Mouse (Mus musculus) limb, embryonic 14.5 days (tissue): ENCODE results near the gene Nes. TPM values are rescaled to one million over a fixed set of nuclear protein-coding genes. Genes with fewer than 3 reads are reported as not detected.

Experiments used
- ATAC-seq: fragments of 200-750 bp; cut with Nextera tagmentation; 2 replicates; pipeline ENCODE4 v1.8.0; 2017; ENCODE audit warnings: low read depth, moderate number of reproducible peaks, moderate TSS enrichment; ENCODE audit not compliant: low FRiP score
- DNase-seq: peaks from one replicate; pipeline ENCODE4 v3.0.0-alpha.2; 2015; ENCODE audit warnings: low spot score
- H3K27ac ChIP-seq: fragments of 300-500 bp; sonication (generic); replicated peaks from 2 replicates; pipeline ENCODE4 v1.5.1; 2014; ENCODE audit warnings: low read depth, mild to moderate bottlenecking, low read length, moderate library complexity, mixed read lengths
- H3K27me3 ChIP-seq: fragments of 300-500 bp; sonication (generic); 2 replicates; pipeline ENCODE4 v1.6.1; 2014; ENCODE audit warnings: low read length, mixed read lengths; ENCODE audit not compliant: control insufficient read depth, insufficient read depth
- H3K36me3 ChIP-seq: fragments of 300-500 bp; sonication (generic); 2 replicates; pipeline ENCODE4 v1.6.1; 2014; ENCODE audit warnings: mild to moderate bottlenecking, low read length, moderate library complexity, mixed read lengths; ENCODE audit not compliant: control insufficient read depth, insufficient read depth
- H3K4me1 ChIP-seq: fragments of 300-500 bp; sonication (generic); 2 replicates; pipeline ENCODE4 v1.6.1; 2014; ENCODE audit warnings: antibody characterized with exemption, low read length, mixed read lengths; ENCODE audit not compliant: control insufficient read depth, insufficient read depth
- H3K4me2 ChIP-seq: fragments of 300-500 bp; sonication (generic); replicated peaks from 2 replicates; pipeline ENCODE4 v1.6.1; 2014; ENCODE audit warnings: low read depth, mild to moderate bottlenecking, low read length, moderate library complexity; ENCODE audit not compliant: severe bottlenecking
- H3K4me3 ChIP-seq: fragments of 300-500 bp; sonication (generic); replicated peaks from 2 replicates; pipeline ENCODE4 v1.5.1; 2014; ENCODE audit warnings: low read length
- H3K9ac ChIP-seq: fragments of 300-500 bp; sonication (generic); 2 replicates; pipeline ENCODE4 v1.6.1; 2014; ENCODE audit warnings: mild to moderate bottlenecking, low read depth, low read length, moderate library complexity; ENCODE audit not compliant: severe bottlenecking
- H3K9me3 ChIP-seq: fragments of 300-500 bp; sonication (generic); 2 replicates; pipeline ENCODE4 v1.6.1; 2016; ENCODE audit warnings: low read length; ENCODE audit not compliant: control insufficient read depth
- POLR2A ChIP-seq: fragments of 200-500 bp; IDR thresholded peaks from 2 replicates; pipeline ENCODE4 v1.8.0; 2012; ENCODE audit warnings: inconsistent platforms, mild to moderate bottlenecking, moderate library complexity, borderline replicate concordance; ENCODE audit not compliant: insufficient read depth, insufficient read length; ENCODE audit errors: extremely low read depth
- WGBS: fragments of 180-500 bp; shearing (Covaris S2); extraction: QIAGEN DNeasy Blood & Tissue Kit; methylation state at CpG from one replicate; pipeline ENCODE4 v1.1.7; 2014; 5-methylcytosine and 5-hydroxymethylcytosine counted together
- polyA plus RNA-seq, 2 experiments: library from polyadenylated mRNA; depleted of rRNA in 1 of 2; stranded (reverse) in 1 of 2; unstranded in 1 of 2; fragments of >200 nt; fragmentation: Nextera tagmentation in 1 of 2; extraction: Ambion mirVana in 1 of 2; gene quantifications; 2 replicates each; pipeline versions ENCODE4 v1.2.1 to v1.2.3; 2012 to 2014

The Nes gene
- polyA plus RNA-seq, 2 experiments = 28.7 to 36.0 TPM

DNA sequence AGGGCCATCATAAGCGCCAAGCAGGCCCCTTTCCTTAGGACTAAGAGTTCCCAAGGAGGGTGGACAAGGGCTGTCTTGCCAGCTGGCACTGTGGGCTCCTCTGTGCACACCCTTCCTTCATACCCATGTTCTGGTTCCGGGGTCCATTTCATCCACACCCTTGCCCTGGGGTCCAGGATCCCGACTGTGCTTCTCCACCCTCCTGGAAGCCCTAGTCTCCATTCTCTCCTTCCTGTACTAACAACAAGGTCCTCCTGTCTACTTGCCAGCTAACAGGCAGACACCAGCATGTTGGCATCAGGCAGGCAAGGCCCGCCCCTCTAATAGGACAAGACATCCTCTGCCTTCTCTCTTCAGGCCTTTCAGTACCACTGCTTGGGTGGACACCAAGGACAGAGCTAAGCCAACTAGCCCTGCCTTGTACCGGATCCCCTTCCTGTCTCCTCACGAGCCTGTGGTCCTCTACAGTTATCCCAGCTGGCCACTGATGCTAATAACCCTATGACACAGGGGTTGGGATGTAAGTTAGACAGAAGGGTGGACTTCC is 10.4 kb downstream of the Nes start:
- Histone ChIP-seq H3K4me3 (no peak overlapping the region), H3K9ac (no peak overlapping the region), H3K4me2 (no peak overlapping the region), H3K36me3 (no peaks in the 10 kb centered on the region), H3K27ac (no peak overlapping the region), H3K4me1 (peaks cover 31% of the 10 kb centered on the region), H3K27me3 (no peaks in the 10 kb centered on the region), H3K9me3 (no peaks in the 10 kb centered on the region)
- DNase-seq (no peak), ATAC-seq (no peak)
- 84% methylated on average over 6 of the region's 6 CpGs for WGBS
- TF ChIP-seq POLR2A = no peak

DNA sequence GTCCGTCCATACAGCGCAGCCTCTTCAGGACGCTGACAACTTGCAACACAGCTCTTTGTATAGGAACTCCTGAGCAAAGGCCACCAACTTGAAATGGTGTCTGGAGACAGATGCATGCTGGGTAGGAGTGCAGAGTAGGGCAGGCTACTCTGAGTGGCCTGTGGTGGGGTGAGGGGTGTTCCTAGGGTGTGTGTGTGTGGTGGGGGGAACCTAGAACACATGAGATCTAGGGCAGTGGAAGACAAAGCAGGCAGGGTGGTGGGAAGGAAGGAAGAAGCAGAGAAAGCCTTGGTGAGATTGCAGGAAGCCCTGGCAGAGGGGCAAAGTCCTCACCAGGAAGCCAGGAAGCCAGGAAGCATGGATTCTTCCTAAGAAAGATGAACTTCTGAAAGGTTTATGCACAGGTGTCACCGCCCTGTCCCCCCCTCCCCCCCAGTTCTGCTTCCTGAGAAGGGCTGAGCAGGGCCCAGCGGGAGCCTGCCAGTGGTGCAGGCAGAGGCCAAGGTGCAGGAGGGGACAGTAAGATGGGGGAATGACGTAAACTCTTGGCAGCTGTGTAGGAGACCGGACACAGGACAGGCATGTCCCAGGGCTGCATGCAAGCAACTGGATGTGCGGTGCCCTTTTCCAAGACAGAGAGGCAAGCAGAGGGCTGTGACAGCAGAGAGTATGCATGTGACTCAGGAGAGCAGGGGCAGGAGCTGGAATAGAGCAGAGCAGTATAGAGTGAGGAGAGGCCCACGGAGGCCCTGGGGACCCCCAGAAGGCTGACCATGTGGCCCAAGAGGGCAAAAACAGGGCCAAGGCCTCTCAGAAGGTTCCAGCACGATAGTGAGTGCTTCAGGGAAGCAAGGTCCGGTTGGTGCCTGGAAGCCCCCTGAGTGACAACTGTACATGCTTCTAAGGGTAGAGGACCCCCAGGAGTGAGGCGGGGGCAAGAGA is 11.3 kb downstream of the Nes start:
- Histone ChIP-seq H3K4me3 (no peak overlapping the region), H3K27ac (peak overlapping the region; percentile 63; the same call in 1 of the 2 replicates), H3K36me3 (no peaks in the 10 kb centered on the region), H3K9me3 (no peaks in the 10 kb centered on the region), H3K27me3 (no peaks in the 10 kb centered on the region), H3K9ac (peak overlapping the region; percentile 40; the same call in 1 of the 2 replicates), H3K4me2 (peak overlapping the region; percentile 11; the same call in 1 of the 2 replicates), H3K4me1 (peaks cover 36% of the 10 kb centered on the region)
- ATAC-seq (no peak), DNase-seq (peak; percentile 55)
- 39% methylated on average over 12 of the region's 12 CpGs for WGBS
- TF ChIP-seq POLR2A = no peak

DNA sequence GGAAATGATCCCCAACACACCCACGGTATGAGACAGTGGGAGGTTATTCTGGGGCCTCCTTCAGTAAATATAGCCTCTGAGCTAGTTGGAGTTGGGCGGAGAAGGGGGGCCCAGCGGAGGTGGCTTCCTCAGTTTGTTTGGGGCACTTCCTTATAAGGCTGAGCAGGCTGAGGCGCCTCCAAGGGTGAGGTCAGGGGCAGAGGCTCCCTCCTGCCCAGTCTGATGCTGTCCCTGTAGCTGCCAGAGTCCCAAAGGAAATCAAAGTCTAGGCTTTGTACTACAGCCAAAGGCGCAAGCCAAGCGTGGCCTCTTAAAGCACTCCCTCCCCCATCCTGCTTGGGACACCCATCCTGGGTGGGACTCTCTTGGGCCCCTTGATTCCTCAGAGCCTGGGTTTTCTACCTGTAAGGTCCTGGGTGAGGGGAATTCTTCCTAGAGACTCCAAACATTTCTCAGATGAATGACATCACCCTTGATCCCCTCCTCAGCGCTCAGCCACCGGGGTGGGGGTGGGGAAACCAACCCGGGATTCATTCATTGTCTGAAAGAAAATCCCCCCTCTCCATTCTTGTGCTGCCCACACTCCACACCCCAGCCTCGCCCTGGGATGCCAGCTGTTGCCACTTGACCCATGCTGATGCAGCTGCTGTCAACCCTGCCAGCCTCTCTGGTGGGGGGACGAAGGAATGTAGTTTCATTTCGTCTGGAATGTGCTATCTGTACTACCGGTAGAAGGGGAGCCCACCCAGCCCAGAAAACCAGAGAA is 12.1 kb downstream of the Nes start:
- WGBS = 11% methylated on average over 13 of the region's 13 CpGs
- H3K27me3 ChIP-seq = no peaks in the 10 kb centered on the region
- H3K4me2 ChIP-seq = peak overlapping the region; percentile 39
- H3K4me1 ChIP-seq = peaks cover 45% of the 10 kb centered on the region
- no peak for TF ChIP-seq POLR2A
- 0 out of 2 replicates have a peak overlapping the region, but pooled peaks have one; percentile 0 for H3K4me3 ChIP-seq
- peak; percentile 64 for DNase-seq
- H3K27ac ChIP-seq = peak overlapping the region; percentile 63
- ATAC-seq = peak; percentile 45
- no peaks in the 10 kb centered on the region for H3K36me3 ChIP-seq
- no peaks in the 10 kb centered on the region for H3K9me3 ChIP-seq
- H3K9ac ChIP-seq = peak overlapping the region; percentile 40; the same call in 1 of the 2 replicates

DNA sequence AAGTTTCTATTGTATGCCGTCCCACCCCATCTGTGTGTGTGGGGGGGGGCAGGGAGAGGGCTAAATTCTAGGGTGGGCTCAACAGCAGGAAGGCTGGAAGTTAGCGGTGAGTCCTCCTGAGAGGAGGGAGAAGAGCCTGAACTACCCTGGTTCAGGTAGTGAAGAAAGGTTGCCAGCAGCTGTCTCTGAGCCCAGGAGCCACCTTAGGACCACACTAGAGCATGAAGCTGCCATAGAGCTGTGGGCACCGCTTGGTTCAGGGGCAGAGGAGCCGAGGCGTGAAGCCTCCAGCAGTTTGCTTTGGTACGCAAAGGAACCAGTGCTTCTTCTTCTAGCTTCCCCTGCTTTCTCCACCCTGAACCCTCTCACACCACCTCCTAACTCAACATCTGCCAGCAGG is 12.7 kb downstream of the Nes start:
- no peak for TF ChIP-seq POLR2A
- peak overlapping the region; percentile 39 for H3K4me2 ChIP-seq
- no peaks in the 10 kb centered on the region for H3K9me3 ChIP-seq
- DNase-seq (no peak), ATAC-seq (no peak)
- peaks cover 5% of the 10 kb centered on the region; the same call in 1 of the 2 replicates for H3K27me3 ChIP-seq
- WGBS = 57% methylated on average over 6 of the region's 6 CpGs
- 0 out of 2 replicates have a peak overlapping the region, but pooled peaks have one; percentile 40 for H3K9ac ChIP-seq
- H3K36me3 ChIP-seq = no peaks in the 10 kb centered on the region
- peak overlapping the region; percentile 63 for H3K27ac ChIP-seq
- H3K4me3 ChIP-seq = no peak overlapping the region
- peaks cover 49% of the 10 kb centered on the region for H3K4me1 ChIP-seq

DNA sequence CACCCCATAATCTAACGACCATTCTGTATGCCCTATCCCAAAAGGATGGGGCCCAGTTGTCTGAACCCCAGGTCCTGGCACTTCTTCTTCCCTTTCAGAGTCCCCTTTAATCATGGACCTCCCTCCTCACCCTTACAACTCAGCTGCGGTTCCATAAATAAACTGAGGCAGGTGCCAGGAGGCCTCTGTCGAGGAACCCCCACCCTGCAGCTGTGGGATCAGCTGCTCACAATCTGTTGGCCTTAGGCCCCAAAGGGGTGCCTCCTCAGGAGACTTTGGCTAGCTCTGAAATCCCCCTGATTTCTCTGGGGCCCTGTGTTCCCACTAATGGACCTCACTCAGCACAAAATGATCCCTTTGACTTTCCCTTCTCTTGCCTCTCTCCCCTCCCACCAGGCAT is 13.2 kb downstream of the Nes start:
- Histone ChIP-seq H3K27ac (no peak overlapping the region), H3K4me2 (no peak overlapping the region), H3K4me3 (no peak overlapping the region), H3K27me3 (peaks cover 9% of the 10 kb centered on the region; the same call in 1 of the 2 replicates), H3K36me3 (no peaks in the 10 kb centered on the region), H3K9me3 (no peaks in the 10 kb centered on the region), H3K9ac (no peak overlapping the region), H3K4me1 (peaks cover 49% of the 10 kb centered on the region)
- no peak for ATAC-seq
- TF ChIP-seq POLR2A = no peak
- DNase-seq = no peak
- 40% methylated on average over 3 of the region's 3 CpGs for WGBS
